Mouse (Mus musculus) kidney, adult 11 months (tissue): Measurements from ENCODE around the gene Slc37a3.
"Not testable (repeated sequence)": the region's sequence is repeated elsewhere in the genome, so short reads cannot be mapped to it uniquely, and the experiment has no call there.

Experiments used
- DNase-seq: peaks from one replicate; pipeline ENCODE4 v3.0.0; 2022

Slc37a3 gene

DNA sequence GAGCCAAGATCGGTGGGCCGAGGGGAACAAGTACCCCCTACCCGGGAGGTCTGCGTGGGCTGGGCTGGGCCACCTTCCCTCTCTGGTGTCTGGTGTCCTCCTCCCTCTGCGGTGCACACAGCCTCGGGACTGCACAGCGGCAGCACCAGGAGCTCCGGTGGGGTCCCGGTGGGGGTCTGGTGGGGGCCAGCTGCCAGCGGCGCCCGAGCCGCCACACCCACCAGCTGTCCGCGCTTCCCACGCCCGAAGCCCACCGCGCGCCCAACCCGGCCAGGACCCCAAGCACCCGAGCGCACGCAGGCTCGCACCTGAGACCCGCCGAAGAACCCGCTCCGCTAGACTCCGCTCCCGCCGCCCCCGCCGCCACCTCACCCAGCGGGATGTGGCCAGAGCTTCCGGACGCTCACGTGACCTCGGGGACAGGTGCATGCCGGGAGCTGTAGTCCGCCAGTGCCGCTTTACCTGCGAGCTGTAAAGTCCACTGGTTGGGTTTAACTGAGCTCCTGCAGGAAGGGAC is at the start of gene Slc37a3:
Gene Slc37a3 (minus strand): TSS at position 365 of the 517 bp plus-strand sequence.
- peak; percentile 88 for DNase-seq

DNA sequence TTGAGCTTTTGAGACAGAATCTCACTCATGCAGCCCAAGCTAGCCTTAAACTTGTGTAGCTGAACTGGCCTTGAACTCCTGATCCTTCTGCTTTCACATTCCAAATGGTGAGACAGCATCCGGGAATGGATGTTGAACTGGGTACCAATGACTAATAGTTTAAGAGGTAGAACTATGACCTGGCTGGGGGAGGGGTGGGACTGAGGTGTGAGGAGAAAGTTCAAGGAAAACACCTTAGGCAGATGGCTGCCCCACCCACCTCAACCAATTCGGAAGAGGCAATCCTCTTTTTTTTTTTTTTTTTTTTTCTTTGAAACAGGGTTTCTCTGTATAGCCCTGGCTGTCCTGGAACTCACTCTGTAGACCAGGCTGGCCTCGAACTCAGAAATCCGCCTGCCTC is 49.2 kb upstream of the Slc37a3 start:
- no peak for DNase-seq

DNA sequence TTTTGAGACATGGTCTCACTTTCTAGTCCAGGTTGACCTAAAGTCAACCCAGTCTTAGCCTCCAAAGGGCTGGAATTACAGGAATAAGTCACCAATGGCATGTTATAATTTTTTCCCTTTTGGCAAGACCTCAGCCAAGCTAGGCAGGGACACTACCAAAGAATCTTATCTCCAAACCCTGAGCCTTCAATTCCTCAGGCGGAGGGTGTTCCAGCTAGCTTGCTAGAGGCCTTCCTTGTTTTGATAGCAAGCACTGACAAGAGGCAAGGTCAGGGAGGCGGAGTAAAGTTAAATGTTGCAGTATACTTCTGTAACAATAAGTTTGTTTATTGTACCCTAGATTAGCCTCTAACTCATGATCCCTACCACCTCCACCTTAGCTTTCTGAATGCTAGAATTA is 47.7 kb upstream of the Slc37a3 start:
- DNase-seq: no peak

DNA sequence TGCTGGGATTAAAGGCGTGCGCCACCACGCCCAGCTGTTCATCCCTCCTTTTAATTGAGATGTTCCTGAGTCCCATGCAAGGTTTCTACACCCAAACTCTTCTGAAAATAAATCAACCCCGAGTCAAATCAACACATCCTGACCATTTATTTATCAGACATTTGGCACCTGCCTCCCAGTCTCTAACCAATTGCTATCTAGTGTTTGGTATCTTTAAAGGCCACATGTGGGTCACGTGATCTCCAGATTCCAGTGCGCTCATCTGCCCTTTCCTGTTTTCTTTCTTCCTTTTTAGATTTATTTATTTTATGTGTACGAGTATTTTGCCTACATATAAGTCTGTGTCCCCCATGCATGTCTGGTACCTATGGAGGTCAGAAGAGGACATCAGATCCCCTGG is 46.2 kb upstream of the Slc37a3 start:
- DNase-seq: no peak

DNA sequence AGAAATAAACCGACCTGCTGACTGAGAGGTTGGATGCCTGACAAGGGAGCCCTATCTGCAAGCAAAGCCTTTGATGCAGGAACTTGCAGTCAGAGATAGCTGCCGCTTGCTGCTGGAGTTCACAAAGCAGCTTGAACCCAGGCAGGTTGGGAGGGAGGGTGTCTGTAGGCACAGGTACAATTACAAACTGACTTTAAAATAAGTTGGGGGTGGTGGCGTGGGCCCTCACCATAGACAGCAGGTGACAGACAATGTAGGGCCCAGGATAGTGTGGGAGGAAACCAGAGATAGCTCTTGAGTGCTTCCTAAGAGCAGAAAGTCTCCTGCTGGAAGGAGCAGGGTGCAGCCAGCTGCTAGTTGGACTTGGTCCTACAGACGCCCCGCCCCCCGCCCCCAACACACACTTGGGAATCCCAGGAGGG is 45.7 kb upstream of the Slc37a3 start:
- DNase-seq: no peak

DNA sequence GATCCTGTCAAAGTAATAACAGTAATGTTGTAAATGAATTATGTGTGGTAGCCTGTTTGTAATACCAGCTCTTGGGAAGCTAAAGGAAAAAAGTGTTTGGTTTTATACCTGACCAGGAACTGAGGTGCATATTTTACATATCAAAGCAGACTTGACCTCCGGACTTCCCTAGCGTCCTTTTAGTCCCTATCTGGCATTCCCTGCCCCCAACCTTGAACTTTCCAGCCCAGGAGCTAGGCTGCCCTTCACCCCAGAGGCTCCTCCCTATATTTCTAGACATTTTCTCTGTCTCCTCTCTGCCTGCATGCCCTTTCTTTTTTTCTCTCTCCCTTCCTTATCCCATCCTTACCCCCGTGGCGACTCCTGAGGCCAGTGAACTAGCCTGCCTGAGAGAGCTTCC is 43.4 kb upstream of the Slc37a3 start:
- DNase-seq: no peak

DNA sequence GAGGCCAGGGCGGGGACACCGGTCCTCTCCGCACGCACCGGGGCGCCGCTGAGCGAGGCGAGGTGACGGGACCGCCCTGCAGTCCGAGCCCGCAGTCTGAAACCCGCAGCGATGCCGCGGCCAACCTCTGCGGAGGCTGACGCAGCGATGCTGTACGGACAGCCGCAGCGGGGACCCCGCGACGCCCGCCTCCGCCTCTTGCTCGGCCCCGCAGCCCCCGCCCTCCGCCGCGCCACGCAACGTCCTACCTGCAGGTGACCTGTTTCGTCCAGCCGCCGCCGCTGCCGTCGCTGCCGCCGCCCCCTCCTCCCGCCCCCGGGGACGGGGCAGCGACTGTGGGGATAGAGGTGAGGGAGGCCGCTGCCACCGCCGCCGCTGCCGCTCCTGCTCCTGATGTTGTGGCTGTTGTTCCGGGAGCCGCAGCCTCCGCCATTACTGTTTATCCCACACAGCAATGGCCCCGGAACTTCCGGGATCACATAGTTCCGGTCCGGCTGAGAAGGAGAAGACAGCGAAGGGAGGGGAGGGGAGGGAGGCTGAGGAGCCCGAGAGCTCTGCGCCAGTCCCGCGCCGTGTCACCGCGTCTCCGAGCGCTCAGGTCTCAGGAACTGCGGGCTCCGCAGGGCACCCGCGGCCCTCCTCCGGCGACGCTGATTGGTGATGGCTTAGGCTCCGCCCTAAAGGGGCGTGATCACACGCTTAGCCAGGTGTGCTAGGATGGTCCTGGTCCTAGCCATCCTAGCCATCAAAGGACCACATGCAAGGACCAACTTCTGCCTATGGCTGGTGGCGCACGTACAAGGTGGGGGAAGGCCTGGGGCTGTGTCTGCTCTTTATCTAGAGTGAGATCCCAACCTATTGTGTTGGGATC is 42.6 kb upstream of the Slc37a3 start, which contains the start of gene Mkrn1:
Gene Mkrn1 (minus strand): TSS at position 612 of the 871 bp plus-strand sequence.
- DNase-seq: peak; percentile 85

DNA sequence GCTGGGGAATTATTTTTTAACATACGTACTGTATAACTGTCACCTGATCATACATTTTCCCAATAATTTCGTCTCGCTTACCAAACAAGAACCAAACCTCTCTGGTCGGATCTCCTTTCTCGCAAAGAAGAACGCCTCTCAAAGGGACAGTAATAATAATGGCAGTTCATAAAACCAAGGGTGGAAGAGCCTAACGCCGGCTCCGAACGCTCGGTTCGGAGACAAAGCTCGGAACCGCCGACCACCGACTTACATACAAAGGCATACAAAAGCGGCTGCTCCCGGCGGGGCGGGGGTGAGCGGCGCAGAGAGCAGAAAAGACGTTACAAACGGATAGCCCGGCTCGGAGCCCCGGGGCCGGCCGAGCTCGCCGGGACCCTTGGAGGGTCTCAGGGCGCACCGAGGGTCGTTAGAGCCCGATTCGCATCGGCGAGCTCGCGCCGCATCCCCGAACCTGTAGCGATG is 41.9 kb upstream of the Slc37a3 start:
- peak; percentile 19 for DNase-seq

DNA sequence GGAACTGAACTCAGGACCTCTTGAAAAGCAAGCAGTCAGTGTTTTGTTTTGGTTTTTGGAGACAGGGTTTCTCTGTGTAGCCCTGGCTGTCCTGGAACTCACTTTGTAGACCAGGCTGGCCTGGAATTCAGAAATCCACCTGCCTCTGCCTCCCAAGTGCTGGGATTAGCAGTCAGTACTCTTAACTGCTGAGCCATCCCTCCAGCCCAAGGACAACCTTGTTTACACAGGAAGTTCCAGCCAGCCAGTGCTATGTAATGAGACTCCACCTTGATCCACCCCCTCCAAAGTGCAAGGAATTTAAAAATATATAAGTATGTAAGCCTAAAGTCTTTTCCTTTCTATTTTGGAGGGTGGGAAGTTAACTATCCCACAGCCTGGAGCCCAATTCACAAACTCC is 39.2 kb upstream of the Slc37a3 start:
- not testable (repeated sequence) for DNase-seq

DNA sequence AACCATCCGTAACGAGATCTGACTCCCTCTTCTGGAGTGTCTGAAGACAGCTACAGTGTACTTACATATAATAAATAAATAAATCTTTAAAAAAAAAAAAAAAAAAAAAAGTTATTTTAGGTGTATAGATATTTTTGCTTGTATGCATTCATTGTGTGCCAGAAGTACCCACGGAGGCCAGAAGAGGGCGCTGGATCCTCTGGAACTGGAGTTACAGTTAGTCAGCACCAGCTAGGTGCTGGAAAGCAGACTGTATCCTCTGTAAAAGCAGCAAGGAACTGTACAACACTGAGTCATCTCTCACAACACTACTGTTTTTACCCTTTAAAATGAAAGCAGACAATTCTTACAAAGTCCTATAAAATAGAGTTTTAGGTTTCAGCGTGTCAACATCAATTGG is 38.3 kb upstream of the Slc37a3 start:
- DNase-seq: peak; percentile 29

DNA sequence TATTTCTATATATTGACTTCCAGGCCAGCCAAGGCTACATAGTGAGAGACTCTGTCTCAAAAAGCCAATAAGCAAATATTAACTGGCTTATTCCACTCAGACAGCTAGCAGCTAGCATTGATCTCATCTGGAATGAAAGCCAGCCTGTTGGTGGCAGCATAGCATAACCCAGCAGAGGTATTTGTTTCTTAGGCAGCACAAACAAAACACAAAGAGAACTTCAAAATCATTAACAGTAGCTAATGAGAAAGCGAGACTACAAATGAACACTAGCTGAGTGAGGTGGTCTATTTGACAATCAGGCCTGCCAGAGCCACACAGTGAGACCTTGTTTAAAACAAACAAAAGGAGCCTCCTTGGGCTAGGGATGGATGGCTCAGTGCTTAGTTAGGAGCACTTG is 36.6 kb upstream of the Slc37a3 start:
- no peak for DNase-seq

DNA sequence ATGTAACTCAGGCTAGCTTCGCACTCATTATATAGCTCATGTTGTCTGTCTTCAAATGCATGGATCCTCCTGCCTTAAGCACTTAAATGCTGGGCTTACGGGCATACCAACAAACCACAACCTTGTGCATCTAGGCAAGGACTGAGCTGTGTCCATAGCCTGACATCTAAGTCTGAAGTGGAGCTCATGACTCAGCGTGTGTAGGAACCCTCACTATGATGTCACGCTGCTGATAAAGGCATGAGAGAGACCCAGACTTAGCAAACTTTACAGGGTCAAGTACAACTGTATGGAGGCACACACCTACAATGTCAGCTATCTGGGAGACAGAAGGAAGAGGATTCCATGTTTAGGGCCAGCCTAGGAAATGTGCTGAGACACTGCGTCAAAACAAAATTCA is 29.0 kb upstream of the Slc37a3 start:
- DNase-seq: no peak

DNA sequence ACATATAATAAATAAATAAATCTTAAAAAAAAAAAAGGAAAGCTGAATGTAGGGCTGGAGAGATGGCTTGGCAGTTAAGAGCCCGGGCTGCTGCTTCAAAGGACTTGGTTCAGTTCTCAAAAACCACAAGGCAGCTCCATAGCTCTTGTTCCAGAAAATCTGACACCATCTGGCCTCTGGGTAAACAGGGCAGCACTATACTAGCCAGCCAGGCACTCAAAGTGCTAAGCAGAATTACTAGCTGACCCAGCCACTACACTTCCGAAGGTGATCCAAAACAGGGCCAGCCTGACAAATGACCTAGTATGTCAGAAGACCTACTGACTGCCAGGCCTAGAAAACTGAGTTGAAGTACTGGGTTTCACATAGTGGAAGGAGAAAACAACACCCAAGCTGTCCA is 25.7 kb upstream of the Slc37a3 start:
- DNase-seq: no peak

DNA sequence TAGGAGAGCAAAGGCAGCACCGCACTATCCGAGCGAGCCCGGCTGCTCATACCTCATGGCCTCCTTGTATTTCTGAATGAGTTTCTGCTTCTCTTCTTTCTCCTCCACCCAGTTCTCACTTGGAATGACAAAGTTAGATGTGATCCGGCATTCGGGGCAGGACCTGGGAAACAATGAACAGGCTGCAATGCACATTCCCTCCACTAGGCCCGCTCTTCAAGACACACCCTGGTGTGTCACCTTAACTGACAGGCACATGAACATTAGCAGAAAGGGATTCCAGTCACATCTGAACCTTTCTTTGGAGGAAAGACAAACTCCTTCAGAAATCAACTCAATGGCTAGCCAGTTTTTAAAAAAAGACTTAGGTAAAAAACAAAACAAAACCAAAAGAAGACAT is 22.9 kb upstream of the Slc37a3 start:
- no peak for DNase-seq

DNA sequence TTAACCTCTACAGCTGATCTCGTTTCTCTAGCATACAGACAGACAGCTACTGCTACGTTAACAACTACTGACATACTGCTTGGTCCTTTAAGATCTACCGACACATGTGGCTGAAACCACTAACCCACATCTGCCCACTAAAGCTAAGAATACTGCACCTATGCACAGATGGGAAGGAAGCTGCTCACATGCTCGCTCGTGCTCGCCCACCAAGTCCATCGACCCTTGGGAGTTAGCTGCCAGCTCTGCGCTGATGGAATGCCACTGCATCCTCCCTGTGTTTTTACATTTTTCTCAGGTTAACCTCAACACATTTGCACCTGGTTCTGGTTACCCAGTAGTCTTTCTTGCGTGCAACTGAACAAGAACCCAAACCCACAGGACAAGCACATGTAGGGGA is 20.9 kb upstream of the Slc37a3 start:
- DNase-seq: no peak

DNA sequence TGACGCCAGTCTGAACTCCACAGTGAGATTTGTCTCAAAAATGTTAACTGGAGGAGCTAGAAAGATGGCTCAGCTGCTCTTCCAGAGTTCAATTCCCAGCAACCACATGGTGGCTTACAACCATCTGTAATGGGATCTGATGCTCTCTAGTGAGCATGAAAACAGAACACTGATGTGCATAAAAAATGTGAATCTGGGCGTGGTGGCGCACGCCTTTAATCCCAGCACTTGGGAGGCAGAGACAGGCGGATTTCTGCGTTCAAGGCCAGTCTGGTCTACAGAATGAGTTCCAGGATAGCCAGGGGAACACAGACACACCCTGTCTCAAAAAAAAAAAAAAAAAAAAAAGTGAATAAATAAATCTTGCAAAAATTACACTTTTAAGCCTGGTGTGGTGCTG is 19.6 kb upstream of the Slc37a3 start:
- DNase-seq: no peak

DNA sequence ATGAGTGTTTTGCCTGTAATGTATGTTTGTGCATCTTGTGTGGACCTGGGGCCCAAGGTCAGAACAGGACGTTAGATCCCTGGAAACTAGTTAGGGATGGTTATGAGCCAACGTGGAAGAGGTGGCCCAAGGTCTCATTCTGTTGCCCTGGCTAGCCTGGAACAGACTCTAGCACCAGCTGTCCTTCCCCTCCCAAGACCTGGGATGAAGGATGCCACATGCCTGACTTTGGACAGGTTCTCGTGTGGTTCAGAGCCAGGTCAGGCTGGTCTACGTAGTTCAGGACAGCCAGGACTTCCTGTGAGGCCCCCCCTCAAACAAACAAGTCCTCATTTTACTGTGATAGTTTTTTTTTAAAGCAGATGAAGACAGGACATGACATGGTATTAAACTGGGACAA is 18.4 kb upstream of the Slc37a3 start:
- no peak for DNase-seq

DNA sequence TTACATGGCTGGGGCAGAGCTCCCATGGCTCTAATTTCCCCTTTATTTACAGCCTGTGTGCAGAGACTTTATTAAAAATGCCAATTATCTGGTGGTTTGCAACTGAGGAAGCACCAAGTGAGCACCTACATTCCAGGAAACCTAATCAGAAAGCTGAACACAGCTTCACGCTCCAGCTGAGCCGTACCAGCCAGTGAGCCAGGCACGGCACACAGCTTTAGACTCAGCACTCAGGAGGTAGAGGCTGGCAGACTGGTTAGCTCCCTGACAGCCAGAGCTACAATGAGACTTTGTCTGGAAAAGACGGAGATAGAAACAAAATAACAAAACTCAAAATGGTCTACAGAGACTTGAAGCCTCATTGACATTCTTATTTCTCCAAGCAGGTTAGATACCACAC is 18.0 kb upstream of the Slc37a3 start:
- no peak for DNase-seq

DNA sequence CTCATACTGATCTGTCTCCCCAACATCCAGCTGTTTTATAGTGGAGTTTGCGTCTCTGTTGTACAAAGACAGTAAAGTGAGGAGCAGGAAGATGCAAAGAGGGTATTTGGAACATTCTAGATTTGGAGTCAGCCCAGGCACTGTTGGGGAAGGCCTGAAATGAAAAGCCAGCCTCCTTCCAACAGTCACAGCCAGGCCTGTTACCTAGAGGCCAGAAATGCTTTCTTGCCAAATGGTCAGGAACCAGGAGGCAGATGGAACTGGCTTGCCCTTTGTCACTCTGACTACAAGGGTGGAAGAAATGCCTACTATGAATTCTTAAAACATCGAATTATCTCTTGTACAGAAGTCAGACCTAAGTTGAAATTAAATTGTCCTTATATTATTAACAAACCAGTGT is 12.5 kb upstream of the Slc37a3 start:
- DNase-seq: no peak

DNA sequence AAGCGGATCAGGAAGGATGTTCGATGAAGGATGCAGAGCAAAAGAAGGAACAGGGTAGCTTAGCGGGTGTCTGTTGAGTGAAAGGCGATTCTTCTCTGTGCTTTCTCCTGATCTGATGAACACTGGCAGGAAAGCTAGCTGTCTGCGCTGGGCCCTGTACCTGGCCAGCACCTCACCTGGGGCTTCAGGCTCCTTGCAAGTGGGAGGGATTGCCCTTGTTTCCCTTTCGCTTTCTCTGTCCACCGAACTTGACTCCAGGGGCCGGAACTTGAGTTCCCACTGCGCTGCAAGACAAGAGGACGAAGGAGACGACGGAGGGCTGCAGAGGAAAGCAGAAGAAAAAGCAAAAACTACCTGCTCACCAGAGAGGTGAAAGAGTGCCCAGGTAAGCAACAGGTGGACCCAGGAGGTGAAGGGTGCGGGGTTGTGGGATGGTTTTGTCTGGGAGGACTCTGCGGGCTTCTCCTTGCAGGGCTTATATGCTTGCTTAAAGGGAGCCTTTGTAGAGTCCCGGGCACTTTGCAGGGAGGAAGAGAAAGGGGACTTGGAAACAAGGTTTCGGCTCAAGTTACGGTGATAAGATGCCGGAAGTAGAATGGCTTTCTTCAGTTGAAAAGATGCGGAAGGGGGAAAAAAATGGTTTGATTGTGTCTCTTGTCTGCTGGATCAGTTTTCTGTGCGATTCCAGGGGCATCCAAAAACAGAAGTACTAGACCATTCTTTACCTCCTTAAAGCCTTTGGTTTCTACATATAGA is 3.8 kb upstream of the Slc37a3 start, which contains the start of gene Rab19:
Gene Rab19 (plus strand): TSS at position 51 of the 756 bp plus-strand sequence.
- peak; percentile 45 for DNase-seq

DNA sequence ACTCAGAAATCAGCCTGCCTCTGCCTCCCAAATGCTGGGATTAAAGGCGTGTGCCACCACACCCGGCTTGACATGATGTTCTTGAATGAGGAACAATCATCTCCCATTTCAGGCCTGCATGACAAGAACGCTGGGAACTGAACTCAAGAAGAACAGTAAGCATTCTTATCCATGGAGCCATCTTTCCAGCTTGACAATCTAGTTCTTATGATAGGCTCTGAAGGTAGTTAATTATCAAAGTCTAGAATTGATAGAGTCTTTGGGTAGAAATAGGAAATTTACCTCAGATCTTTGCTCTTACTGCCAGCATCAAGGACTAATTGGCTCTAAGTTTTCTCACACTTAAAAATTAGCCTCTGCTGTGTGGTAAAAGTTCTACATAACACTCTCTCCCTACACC is 2.8 kb upstream of the Slc37a3 start:
- DNase-seq: no peak

DNA sequence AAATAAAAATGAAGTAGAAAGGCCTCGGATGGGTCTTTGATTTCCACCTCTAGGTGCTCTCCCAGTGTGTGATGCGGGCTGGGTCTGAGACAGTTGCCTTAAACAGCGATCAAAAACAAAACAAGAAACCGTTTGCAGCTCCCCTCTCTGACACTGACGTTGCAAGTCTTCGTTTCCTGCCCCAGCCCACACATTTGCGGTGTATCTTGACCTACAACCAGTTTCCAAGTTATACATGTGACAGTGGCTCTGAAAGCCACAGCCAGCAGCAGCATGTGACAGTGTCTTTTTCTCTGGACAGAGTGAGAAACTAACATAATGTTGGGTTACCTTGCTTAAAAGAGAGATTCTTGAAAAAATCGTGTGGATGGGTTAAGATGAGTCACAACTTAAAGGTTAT is 2.3 kb upstream of the Slc37a3 start:
- DNase-seq: no peak

DNA sequence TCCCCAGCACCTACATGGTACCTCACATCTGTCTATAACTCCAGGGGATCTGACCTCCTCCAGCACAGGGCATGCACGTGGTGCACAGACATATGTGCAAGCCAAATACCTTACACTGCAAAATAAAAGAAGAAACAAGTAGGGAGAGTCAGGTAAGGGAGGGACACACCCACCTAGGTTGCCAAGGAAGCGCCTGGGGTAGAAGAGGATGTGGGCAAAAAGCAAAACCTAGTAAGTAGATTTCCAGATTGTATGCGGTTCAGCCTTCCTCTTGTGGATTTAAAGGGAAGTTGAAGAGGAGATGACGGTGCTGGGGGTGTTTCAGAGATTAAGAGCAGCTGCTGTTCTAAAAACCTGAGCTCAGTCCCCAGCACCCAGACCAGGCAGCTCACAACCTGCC is 1.7 kb upstream of the Slc37a3 start:
- DNase-seq: no peak
